Mouse (Mus musculus) embryo, embryonic 10.5 days (tissue): Measurements from ENCODE around the gene Trappc5.

Source experiments
- DNase-seq: peaks from one replicate; pipeline ENCODE4 v3.0.0-alpha.2; 2015; ENCODE audit warnings: low spot score

Gene Trappc5

GRCm38 (mm10) chr8:3676993-3677579, 987 bp downstream of the Trappc5 start:
- peak; percentile 48 for DNase-seq

- DNase-seq, result no peak
Observed at GRCm38 (mm10) chr8:3678831-3679230, 2.7 kb downstream of the Trappc5 start.

- no peak for DNase-seq
Observed at GRCm38 (mm10) chr8:3679236-3679635, 3.1 kb downstream of the Trappc5 start.

GRCm38 (mm10) chr8:3679656-3680055, 3.6 kb downstream of the Trappc5 start:
- DNase-seq, result no peak

- DNase-seq, result no peak
Observed at GRCm38 (mm10) chr8:3682435-3682834, 6.3 kb downstream of the Trappc5 start.

- no peak for DNase-seq
Observed at GRCm38 (mm10) chr8:3683408-3684176, 7.5 kb downstream of the Trappc5 start.

GRCm38 (mm10) chr8:3684530-3684929, 8.4 kb downstream of the Trappc5 start:
- no peak for DNase-seq

GRCm38 (mm10) chr8:3685422-3685821, 9.3 kb downstream of the Trappc5 start:
- no peak for DNase-seq

- DNase-seq, result no peak
Observed at GRCm38 (mm10) chr8:3687537-3687936, 11.4 kb downstream of the Trappc5 start.

GRCm38 (mm10) chr8:3690774-3691173, 14.7 kb downstream of the Trappc5 start:
- no peak for DNase-seq

GRCm38 (mm10) chr8:3694121-3694520, 18.0 kb downstream of the Trappc5 start, which contains the start of gene Fcer2a:
Gene Fcer2a, minus strand, starts transcription at chr8:3694175.
- DNase-seq, result no peak

- DNase-seq, result no peak
Observed at GRCm38 (mm10) chr8:3701491-3701890, 25.4 kb downstream of the Trappc5 start.

GRCm38 (mm10) chr8:3705711-3706110, 29.6 kb downstream of the Trappc5 start:
- peak; percentile 13 for DNase-seq

GRCm38 (mm10) chr8:3707611-3708010, 31.5 kb downstream of the Trappc5 start:
- DNase-seq, result no peak

GRCm38 (mm10) chr8:3710312-3710711, 34.2 kb downstream of the Trappc5 start:
- no peak for DNase-seq

- DNase-seq, result no peak
Observed at GRCm38 (mm10) chr8:3711646-3712045, 35.5 kb downstream of the Trappc5 start.

- DNase-seq, result no peak
Observed at GRCm38 (mm10) chr8:3717321-3717954, 41.3 kb downstream of the Trappc5 start.

- DNase-seq, result peak; percentile 68
Observed at GRCm38 (mm10) chr8:3718559-3718958, 42.5 kb downstream of the Trappc5 start.

GRCm38 (mm10) chr8:3720551-3720950, 44.5 kb downstream of the Trappc5 start, which contains the start of gene Clec4g:
Gene Clec4g, minus strand, starts transcription at chr8:3720651.
- no peak for DNase-seq

GRCm38 (mm10) chr8:3721041-3721440, 44.9 kb downstream of the Trappc5 start:
- DNase-seq, result no peak
